Mouse (Mus musculus) brain, adult 2 months (tissue): ENCODE measurements around the gene Fam222b.
"Not testable (repeated sequence)": the region's sequence is repeated elsewhere in the genome, so short reads cannot be mapped to it uniquely, and the experiment has no call there.

ENCODE experiments used
- DNase-seq: peaks from one replicate; pipeline ENCODE4 v3.0.0; 2011; ENCODE audit warnings: low read depth, low spot score

Gene Fam222b

DNA sequence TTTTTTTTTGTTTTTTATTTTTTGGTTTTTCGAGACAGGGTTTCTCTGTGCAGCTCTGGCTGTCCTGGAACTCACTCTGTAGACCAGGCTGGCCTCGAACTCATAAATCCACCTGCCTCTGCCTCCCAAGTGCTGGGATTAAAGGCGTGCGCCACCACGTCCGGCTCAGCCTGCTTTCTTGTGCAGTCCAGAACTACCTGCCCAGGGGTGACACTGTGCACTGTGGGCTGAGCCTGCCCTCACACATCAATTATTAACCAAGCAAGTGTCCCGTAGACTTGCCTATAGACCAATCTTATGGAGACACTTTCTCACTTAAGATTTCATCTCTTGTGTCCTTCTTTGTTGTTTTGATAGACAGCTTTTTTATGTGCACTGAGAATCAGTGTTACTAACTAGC is 40.9 kb downstream of the Fam222b start:
- not testable (repeated sequence) for DNase-seq

DNA sequence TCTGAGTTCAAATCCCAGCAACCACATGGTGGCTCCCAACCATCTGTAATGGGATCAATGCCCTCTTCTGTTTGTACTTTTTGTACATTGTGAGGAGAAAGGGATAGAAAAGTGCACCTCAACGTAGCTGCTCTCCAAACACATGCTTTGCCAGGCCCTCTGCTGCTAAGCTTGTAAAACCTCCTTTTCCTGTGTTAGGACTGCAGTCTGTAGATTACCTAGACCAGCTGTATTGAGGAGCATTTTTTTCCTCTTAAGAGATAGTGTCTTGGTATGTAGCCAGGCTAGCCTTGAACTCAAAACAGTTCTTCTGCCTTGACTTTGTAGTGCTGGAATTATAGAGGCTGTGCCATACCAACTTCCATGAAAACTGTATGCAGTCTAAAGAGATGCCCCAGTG is 41.7 kb downstream of the Fam222b start:
- no peak for DNase-seq

DNA sequence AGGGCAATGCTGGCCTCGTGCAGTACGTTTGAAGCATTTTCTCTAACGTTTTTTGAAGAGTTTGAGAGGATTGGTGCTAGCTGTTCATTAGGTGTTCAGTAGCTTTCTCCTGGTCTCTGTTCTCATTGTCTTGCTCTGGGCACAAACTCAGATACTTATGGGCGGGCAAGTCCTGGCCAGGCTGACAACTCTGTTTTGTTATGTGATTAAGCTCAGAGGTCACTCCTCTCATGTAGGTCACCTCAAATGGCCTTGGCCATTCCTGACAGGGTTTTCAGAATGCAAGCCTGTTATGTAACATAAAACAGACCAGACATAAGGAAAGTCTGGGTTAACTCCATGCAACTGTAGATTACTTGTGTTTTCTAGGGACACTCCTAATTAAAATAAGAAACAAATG is 43.1 kb downstream of the Fam222b start:
- no peak for DNase-seq

DNA sequence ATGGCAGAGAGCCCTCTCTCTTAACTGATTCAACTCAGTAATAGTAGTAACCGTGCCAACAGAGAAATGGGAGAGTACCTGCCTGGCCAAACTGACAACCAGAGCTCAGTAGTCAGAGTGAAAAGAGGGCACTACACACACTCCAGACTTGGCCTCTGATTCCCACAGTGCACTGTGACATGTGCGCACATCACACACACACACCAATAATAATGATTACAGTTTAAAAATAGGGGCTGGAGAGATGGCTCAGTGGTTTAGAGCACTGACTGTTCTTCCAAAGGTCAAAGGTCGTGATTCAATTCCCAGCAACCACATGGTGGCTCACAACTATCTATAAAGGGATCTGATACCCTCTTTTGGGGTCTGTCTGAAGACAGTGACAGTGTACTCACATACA is 43.6 kb downstream of the Fam222b start:
- DNase-seq, result no peak

DNA sequence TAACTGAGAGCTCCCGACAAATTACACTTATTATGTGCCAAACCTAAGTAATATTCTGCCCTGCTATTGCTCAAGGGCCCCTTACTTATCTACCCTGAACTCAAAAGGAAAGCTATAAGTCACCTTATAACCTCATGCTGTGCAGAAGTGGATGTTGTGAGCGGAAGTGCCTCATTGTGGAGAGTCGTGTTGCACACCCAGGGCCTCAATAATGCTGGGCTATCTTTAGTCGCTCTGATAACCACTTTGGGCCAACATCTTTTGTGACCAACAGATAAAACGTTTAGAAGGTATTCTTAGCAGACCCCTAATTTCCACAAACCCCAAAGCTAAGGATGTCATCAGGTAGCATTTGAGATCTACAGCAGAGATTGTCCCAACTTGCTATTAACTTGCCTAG is 46.2 kb downstream of the Fam222b start:
- DNase-seq, result no peak

DNA sequence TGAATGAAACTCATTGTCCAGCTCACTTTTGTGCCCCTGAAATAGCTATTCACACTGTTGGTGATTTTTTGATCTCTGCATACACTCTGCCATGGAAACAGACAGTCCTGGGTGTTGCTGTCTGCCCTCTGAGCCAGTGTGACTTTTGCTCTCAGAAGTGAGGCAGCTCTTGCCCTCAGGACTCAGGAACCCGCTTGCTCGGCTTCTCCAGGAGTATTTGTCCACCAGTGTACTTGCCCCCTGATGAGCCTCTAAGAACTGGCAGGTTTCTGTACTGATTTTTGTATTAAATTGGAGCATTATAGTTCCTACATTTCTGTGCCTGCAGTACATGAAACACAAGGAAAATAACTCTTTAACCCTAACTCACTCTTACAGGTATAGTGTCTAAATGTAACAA is 49.1 kb downstream of the Fam222b start:
- DNase-seq, result no peak

DNA sequence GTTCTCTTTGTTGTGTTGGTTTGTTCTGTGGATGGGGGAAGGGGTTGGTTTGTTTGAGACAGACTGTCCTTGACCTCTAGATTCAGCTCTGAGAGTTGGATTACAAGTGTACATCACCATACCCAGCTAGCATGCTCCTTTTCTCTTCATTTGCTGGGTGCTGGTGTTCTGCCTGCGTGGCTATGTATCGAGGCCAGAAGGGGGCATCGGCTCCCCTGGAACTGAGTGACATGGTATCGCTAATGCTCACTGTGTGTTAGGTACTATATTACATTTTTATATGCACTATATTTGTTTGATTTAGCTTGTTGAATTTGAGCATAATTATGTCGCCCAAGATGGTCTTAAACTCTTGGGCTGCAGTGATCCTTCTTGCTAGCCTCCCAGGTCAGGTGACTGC is 51.7 kb downstream of the Fam222b start:
- no peak for DNase-seq

DNA sequence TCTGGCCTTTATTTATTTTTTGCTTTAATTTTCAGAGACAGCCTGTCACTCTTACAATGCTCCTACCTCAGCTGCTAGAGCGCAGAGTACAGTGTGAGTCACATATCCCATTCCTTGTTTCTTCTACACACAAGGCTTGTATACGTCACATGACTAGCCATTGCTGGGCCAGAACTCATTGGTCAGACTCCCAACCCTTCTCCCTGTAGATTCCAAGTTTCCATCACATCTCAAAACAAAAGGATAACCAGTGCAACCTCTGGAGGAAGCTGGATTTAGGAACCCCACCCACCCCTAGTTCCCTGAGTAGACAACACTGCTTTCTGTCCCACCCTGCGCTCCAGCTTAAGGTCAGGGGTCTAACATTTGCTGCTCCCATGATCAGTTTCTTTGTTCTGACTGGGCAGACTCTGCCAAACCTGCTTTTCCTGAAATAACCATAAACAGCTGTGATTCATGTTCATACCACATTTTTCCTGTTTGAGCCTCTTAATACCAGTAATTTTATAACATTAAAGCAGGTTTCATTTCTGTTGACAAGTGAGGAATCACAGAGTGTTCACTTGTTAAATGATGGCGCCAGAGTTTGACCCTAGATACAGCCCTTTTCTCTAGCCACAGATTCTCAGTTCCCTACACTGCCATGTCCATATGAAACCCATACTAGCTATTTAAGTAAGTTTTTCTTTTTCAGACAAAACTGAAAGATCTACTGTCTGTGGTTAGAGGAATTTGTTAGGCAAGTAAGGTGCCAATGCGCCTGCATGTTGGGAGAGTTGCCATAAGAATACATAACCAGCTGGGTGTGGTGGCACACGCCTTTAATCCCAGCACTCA is 52.5 kb downstream of the Fam222b start:
- no peak for DNase-seq

DNA sequence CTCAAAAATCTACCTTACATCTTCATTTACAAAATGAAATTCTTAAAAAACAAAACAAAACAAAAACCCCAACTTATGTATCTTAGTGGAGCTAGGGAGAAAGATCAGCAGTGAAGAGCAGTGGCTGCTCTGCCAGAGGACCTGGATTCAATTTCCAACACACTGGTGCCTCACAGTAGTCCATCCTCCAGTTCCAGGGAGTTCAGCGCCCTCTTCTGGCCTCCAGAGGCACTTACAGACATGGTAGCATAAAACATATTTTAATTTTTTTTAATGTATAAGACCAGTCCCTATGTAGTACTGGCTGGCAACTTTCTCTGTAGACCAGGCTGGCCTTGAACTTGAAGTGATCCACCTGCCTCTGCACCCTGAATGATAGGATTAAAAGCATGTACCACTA is 56.7 kb downstream of the Fam222b start:
- DNase-seq, result no peak

DNA sequence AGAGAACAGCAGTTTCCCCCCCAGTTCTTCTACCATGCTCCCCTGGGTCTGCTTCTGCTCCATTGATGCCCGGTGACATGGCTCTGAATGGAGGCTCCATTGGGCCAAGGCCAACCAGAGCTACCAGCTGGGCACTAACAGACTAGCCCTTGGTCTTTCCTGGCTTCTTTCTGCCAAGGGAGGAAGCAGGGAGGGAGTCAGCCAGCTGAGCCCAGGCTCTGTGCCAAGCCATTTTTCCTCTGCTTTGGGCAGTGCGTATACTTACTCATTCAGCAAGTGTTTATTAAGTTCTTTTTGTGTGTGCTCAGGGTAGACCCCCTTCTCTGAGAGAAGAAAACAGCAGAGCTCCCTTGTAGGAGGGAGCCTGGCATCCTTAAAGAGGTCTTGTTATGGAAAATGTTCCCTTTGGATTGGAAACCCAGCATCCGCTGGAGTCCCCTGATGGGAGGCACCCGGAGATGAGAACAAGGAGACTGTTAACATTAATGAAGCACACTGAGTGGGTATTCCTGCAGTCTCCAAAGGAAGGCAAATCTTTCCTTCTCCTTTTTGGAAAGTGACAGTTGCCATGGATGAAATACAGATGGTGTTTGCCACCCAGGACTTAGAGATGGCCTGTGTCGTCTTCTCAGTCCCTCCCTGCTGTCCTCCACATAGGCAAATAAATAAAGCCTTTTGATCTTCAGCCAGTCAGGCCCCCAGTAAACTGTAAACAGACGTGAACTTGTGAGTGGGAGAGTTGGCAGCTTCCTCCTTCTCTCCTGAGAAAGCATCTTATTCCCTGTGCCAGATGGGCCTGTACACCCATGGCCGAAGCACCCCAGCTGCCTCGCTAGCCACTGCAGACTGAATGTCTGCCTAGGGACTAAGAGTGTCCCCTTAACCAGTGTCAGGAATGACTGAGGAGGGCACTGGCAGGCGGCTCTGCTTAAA is 58.1 kb downstream of the Fam222b start:
- DNase-seq, result peak; percentile 96

DNA sequence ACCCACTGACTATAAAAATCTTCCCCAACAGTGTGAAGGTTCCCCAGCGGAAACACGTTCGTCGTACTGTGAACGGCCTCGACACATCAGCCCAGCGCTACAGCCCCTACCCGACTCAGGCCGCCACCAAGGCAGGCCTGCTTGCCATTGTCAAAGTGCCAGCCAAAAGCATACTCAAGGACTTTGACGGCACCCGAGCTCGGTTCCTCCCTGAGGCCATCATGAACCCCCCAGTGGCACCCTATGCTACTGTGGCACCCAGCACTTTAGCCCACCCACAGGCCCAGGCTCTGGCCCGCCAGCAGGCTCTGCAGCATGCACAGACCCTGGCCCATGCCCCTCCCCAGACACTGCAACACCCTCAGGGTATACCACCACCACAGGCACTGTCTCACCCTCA is 59.3 kb downstream of the Fam222b start:
- no peak for DNase-seq

DNA sequence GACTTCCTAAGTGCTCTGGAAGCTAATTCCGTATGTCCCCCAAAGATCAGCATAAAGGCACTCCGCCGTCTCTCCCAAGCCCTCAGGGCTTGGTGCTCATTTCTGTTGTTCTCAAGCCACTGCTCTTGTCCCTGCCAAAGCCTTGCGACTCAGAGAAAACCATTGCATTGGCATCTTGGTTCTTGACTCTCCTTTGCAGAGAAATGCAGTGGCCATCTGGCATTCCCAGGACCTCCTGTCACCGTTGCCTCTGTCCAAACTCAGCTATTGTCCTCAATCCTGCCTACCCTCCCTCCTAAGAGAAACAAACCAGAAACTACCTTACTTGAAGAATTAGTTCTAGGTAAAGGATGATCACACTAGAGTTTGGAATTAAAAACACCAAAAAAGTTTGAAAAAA is 61.2 kb downstream of the Fam222b start:
- no peak for DNase-seq

DNA sequence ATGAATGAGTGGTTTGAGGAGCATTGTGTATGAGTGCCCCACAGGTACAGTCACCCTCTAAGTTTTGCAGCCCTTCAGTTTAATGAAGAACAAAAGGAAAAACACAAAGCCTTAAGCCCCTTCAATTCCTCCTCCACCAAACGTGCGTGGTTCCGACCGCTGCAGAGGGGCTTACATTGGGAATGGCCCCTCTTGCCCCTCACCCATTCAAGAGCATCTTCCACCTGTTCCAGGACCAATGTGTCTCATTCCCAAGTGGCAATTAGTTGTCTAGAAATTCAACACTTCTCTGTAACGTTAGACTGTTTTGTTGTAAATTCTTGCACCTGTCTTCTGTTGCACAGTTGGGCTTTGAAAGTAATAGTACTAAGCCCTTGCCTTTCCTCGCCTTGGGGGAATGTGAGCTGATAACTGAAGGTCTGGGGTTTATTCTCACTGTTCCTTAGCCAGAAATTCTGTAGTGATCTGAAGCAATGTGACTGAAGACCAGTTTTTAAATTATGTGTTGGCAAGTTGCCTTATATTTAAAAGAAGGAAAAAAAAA is 61.8 kb downstream of the Fam222b start:
- DNase-seq, result no peak

DNA sequence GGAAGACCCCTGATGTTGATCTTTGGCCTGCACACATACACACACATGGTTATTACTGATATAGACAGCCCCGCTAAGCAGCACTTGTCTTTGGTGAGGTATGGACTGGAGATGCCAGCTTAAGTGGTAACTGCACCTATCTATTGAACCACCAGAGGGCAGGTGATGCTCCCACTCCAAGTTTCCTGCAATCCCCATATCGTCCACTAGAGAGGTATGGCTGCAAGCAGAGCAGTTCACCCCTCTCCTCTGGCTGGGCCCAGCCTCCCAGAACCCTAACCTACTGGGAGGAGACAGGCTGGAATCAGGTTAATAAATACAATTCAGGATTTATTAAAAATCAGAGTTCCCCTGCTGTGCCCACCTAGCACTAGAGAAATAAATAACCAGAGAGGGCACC is 64.6 kb downstream of the Fam222b start:
- DNase-seq, result peak; percentile 96

DNA sequence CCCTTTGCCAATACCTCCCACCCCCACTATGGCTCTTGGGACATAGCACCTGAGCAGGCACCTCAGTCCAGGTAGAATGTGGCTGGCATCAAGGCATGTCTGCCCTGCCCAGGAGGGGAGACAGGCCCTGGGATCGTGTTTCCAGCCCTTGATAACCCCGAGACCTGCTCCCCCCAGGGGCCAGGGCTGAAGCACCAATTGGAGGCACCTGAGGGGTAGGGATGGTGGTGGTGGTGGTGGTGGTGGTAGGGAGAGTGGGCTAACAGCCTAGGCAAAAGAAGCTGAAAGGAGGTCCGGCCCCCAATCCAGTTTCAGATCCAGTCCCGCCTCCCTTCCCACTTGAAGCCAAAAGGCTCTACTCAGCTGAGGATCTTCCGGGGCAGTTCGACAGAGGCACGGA is 65.1 kb downstream of the Fam222b start:
- DNase-seq, result no peak

DNA sequence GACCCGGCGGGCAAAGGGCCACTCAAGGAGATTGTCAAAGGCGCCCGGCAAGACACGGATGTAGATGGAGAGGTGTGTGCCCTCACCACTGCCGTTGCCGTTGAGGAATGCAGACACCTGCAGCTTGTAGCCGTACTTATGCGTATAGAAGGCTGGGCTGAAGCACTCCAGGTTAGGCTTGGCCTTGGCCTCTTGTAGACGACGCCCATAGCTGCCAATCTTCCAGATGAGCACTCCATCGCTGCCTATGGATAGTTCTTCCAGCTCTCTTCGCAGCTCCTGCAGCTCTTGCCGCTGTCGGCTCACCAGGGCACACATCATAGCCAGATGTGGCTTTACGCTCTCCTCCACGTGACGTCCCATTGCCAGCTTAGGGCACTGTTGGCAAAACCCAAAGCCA is 65.7 kb downstream of the Fam222b start:
- DNase-seq, result no peak

DNA sequence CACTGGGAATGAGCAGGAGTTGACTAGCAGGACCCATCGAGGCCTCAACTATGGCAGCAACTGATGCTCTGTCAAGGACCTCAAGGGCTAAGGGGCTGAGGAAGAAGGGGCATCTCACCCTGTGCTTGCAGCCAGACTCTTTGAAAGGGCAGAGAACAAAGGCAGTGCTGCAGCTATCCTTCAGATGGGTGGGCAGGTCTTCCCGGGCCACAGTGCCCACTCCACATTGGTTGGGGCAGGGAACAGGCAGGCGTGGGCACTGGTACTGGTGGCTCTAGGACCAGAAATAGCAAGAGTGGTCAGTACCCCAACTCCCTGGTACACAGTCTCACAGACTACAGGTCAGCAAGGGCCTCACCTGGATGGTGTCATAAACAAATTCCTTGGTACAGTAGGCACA is 66.2 kb downstream of the Fam222b start:
- DNase-seq, result no peak

DNA sequence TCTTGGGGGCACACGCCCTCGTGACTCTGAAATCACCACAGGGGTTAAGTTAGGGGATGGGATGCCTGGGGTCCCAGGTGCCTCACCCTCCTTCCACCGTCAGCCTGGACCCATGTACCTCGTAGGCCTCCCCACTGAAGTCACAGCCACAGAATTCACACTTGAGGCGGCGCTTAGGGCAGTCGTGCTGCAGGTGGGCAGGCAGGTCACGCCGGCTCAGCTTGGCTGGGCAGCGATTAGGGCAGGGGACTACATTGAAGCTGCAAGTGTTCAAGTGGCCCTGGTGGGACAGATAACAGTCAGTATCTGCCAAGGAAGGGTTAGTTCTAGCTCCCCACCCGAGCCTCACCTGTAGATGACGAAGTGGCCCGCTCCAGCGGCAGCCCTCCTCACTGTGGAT is 66.7 kb downstream of the Fam222b start:
- no peak for DNase-seq

DNA sequence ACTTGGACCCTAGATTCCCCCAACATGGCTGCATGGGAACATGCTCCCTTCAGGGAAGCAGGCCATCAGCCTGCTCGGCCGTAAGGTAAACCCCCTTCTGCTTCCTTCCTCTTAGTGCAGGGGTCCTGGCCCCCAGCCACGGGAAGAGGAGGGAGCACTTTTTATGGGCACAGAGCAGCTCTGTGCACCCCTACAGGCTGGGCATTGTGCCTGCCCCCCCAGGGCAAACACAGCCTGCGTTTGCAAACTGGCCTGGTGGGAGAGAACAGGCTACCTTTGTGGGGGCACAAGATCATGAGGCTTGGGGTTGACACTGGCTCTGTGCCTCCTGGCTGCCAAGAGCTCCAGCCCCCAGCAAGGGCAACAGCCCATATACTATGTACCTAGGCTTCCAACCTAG is 67.5 kb downstream of the Fam222b start:
- DNase-seq, result peak; percentile 43

DNA sequence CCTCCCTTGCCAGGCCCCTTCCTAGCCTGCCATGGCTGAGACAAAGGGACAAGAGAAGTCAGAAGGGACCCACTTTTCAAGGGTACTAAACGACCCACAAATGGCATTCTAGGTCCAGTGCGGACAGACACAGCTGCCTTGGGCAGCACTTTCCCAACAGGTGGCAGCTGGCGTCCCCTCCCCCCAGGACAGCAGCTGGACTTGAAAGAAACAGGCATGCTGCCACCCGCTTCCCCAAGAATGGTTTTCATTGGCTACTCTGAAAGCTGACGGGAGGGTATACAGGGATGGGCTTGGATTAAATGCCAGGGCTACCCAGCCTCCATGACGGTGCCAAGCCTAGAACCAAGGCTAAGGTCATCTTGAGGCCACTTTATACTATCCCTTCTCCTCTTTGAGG is 68.0 kb downstream of the Fam222b start:
- DNase-seq, result peak; percentile 65

DNA sequence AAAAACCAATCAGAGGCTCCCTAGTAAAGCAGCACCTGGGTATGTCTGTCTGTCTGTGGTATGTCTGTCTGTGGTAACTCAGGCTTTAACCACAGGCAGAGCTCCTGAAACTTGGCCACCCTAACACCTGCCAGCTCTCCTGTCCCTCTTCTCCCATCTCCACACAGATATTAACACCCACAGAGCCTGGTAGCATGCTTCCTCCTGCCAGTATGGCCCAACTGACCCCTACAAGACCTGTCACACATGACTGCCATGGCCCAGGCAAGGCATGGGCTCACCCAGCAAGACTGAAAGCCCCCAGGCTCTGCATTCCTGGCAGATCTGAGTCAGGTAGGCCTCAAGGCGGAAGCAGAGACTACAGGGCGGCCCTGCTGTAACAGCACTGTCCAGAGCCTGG is 68.6 kb downstream of the Fam222b start:
- no peak for DNase-seq
